Mouse (Mus musculus): ENCODE data around the gene Dcaf11.

Dcaf11 gene

DNA sequence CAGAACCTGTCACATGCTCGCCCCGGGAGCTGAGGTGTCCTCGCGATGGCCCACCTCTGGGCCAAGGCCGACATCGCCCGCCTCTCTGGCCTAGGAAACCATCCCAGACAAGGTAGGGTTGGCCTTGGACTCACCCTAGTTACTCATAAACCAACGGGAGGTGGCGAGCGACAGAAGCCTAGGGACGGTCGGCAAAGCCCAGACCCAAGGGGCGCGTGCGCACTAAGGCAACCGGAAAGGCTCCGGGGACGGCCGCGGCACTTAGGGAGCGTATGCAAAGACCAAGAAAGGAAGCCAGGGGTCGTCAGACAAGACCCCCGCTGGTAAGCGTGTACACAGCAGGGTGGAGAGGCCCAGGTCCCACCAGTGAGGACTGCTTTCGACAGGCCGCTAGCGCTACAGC is at the start of gene Dcaf11:
Gene Dcaf11 (plus strand): TSS at position 208 of the 403 bp plus-strand sequence.
- DNase-seq (ENCODE audit: low spot score in 2 of 2) = peak; percentile 88 to 93

GRCm38 (mm10) chr14:55510125-55510731 is 49.6 kb upstream of the Dcaf11 start, which contains the start of gene Cpne6:
Gene Cpne6, plus strand, starts transcription at chr14:55510445.
- no peak for DNase-seq (ENCODE audit: low spot score in 2 of 2)

GRCm38 (mm10) chr14:55511037-55511436 is 48.8 kb upstream of the Dcaf11 start:
- no peak for DNase-seq (ENCODE audit: low spot score in 2 of 2)

GRCm38 (mm10) chr14:55513927-55514326 is 45.9 kb upstream of the Dcaf11 start:
- DNase-seq (ENCODE audit: low spot score in 2 of 2) = no peak

- DNase-seq (ENCODE audit: low spot score in 2 of 2) = no peak
These were observed 44.0 kb upstream of the Dcaf11 start for GRCm38 (mm10) chr14:55515846-55516245.

DNA sequence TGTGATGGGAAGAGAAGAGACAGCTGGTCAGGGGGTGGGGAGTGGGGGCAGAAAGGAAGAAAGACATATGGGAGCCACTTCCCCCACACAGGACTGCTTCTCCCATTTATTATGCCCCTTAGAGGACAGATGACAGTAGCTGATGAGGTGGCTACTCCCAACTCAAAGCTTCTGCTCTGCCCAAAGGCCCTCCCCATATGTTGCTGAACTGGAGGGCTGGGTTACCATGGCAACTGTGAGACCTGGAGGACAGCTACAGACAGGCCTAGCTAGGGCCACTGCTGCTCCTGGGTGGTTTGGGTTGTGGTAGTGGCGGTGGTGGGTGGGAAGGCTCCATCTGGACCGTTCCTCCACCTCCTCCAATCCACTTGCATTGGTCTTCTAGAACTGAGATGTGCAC is 40.9 kb upstream of the Dcaf11 start:
- no peak for DNase-seq (ENCODE audit: low spot score in 2 of 2)

DNA sequence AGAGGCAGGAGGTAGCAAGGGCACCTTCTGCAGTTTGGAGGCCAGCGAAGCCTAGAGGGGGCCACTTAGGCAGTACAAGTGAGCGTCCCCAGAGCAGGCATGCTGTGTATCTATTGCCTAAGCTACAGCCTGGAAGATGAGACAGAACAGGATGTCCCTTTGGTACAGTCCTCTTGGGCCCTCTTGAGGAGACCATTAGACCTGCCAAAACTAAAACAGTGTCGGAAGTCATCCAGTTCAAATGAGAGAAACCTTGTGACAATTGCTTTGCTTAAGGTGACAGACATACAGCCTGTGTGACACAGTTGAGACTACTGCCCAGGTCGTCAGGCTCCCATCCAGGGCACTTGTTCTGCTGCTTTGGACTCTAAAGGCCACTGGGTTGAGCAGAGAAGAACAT is 40.2 kb upstream of the Dcaf11 start:
- no peak for DNase-seq (ENCODE audit: low spot score in 2 of 2)

DNA sequence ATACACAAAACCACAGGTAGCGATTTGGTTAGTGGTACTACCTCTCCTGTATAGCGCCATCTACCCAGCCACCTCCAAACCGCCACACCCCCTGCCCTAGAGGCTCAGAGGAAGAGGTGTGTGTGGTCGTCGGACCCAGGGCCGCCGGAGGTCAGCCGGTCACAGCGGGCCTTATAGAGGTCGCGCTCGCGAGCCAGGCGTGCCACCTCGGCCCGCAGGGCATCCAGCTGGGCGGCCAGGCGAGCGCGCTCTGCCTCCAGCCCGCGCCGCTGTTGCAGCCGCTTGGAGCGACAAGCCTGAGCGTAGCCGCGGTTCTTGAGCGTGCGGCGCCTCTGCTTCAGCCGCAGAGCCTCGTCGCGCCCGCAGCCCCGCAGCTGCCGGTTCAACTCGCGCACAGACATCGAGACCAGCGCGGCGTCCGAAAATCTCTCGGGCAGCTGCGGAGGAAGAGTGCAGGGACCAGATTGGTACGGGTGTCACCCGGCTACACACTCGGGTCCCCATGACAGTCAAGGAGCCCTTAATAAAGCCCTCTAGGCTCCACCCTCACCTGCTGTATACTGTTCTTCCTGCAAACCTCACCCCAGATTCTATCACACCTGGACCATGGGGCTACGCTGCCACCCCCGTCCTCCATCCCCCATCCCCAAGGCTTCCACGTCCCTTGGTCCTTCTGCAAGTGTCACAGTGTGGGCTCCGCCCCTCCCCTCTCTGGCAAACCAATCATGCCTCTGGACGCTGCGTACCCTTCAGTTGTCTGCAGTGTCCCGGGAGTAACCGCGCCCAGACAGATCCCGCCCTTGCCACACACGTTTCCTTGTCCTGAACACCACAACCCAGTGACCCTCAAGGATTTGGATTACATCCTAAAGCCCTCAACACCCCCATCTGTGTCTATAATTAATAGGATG is 39.1 kb upstream of the Dcaf11 start:
- no peak for DNase-seq (ENCODE audit: low spot score in 2 of 2)

DNA sequence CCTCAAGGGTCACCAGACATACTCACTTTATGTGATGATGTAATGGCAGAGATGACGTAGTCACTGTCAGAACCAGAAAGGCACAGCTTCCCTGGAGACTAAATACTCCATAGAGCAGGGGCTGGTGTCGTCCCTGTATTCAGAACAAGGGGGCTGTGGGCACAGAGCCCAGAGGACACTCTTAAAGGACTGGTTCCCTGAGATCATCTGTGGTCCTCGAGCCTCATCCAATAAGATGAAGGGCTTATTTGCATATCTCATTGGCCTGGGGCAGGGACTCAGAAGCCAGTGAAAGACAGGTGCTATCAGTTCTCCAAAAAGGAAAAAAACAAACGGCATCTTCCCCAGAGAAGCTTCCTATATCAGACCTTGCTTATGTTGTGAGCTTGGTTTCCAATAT is 35.7 kb upstream of the Dcaf11 start:
- DNase-seq (ENCODE audit: low spot score in 2 of 2) = no peak

- no peak for DNase-seq (ENCODE audit: low spot score in 2 of 2)
These were observed 35.0 kb upstream of the Dcaf11 start, which contains the start of gene Nrl for GRCm38 (mm10) chr14:55524785-55525184. Gene Nrl, minus strand, starts transcription at chr14:55524981.

DNA sequence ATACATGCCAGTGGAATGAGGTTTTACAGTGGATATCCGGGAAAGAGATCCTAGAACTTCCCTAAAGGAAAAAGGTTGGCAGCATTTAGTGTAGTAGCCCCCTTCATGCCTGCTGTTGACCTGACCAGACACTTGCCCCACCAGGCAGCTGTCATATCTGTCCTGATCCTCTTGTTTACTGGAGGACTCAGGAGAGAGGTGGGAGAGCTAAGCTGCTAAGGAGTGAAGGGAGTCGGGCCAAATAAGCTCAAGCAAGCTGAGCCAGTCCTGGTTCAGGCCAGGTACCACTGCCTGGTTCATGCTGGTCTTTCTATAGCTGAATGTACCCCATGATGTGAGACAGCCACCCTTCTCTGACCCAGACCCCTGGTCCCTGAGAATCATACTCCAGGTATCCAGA is 33.1 kb upstream of the Dcaf11 start:
- DNase-seq (ENCODE audit: low spot score in 2 of 2) = no peak

DNA sequence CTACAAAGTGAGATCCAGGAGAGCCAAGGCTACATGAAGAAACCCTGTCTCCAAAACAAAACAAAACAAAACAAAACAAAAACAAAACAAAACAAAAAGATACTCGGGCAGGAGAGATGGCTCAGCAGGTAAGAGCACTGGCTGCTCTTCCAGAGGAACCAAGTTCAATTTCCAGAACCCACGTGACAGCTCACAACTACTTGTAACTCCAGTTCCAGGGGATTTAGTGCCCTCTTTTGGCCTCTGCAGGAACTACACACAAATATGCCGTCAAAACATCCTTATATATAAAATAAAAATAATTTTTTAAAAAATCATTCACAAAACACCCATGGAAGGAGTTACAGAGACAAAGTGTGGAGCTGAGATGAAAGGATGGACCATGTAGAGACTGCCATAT is 31.9 kb upstream of the Dcaf11 start:
- peak in 1 of 2 experiments; percentile 57 for DNase-seq (ENCODE audit: low spot score in 2 of 2)

DNA sequence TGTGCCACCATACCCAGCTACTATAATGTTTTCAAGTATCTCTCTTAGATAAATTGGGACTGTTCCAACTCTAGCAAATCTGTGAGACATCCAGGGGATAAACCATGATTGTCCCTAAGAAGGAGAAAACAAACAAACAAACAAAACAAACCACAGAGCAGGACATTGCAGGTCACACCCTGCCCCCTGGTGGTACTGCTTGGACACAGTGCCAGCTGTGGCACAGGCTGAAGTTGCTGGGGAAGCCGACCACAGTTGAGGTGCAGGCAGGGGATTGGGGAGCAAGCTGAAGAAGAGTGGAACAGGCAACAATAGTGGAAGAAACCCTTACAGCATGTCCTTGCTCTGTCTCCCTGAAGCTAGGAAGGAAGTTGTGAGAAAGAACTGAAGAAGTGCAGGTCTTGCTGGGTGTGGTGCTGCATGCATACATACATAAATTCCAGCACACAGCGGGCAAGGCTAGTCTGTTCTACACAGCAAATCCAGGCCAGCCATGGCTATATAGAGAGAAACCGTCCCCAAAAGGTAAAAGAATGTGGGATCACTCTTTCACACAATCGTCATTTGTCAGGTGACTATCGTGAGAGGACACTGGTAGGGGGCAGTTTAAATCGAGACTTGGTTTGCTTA is 23.6 kb upstream of the Dcaf11 start:
- DNase-seq (ENCODE audit: low spot score in 2 of 2) = peak; percentile 50 to 75

- DNase-seq (ENCODE audit: low spot score in 2 of 2) = peak; percentile 87 to 93
These were observed 19.6 kb upstream of the Dcaf11 start, which contains the start of gene Pck2 for GRCm38 (mm10) chr14:55540067-55540786. Gene Pck2, plus strand, starts transcription at chr14:55540266.

- DNase-seq (ENCODE audit: low spot score in 2 of 2) = peak; percentile 83 to 91
These were observed 19.0 kb upstream of the Dcaf11 start for GRCm38 (mm10) chr14:55540787-55541321.

GRCm38 (mm10) chr14:55542268-55542667 is 17.5 kb upstream of the Dcaf11 start:
- peak; percentile 54 to 81 for DNase-seq (ENCODE audit: low spot score in 2 of 2)

- DNase-seq (ENCODE audit: low spot score in 2 of 2) = no peak
These were observed 15.5 kb upstream of the Dcaf11 start for GRCm38 (mm10) chr14:55544334-55544733.

DNA sequence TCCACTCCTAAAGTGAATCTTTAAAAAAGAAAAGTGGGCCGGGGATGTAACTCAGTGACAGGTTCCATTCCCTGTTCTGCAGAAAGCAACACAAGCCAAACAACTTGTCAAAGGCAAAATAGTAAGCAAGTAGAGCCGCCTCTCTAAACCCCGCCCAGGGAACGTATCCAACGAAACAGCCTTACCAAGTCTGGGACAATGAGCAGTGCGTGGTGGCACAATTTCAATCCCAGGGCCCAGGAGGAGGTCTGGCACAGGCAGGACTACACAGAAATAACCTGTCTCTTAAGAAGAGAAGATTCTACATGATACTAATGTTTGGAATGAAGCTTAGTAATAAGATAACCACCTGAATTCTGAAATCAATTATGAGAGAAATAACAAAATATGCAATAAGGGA is 9.6 kb upstream of the Dcaf11 start:
- DNase-seq (ENCODE audit: low spot score in 2 of 2) = no peak

GRCm38 (mm10) chr14:55551347-55551746 is 8.5 kb upstream of the Dcaf11 start:
- DNase-seq (ENCODE audit: low spot score in 2 of 2) = no peak

- DNase-seq (ENCODE audit: low spot score in 2 of 2) = no peak
These were observed 8.0 kb upstream of the Dcaf11 start for GRCm38 (mm10) chr14:55551794-55552193.

DNA sequence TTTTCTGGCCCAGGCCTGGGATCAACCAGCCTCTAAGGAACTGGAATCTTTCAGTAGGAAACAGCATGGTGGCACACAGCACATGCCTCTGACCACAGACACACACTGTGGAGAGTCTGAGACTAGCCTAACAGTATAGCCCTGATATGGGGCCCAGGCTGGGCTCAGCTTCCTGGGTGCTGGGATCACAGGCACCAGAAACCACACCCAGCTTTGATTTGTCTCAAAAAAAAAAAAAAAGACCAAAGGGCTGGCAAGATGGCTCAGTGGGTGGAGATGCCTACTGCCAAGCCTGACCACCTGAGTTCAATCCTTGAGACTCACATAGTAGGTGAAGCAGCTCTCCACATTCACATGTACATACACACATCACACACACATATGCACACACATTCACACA is 5.2 kb upstream of the Dcaf11 start:
- DNase-seq (ENCODE audit: low spot score in 2 of 2) = no peak
